Mouse (Mus musculus) embryonic fibroblast, embryonic 13.5 days (primary cell): ENCODE measurements around the gene Zfyve9.

Source experiments
- CTCF ChIP-seq: IDR thresholded peaks from 2 replicates; pipeline ENCODE4 v1.5.1; 2011; ENCODE audit warnings: mild to moderate bottlenecking, control low read depth, low read length, moderate library complexity, borderline replicate concordance; ENCODE audit not compliant: insufficient read depth
- POLR2A ChIP-seq: IDR thresholded peaks from 2 replicates; pipeline ENCODE4 v1.6.1; 2011; ENCODE audit warnings: low read depth, mild to moderate bottlenecking, control low read depth, low read length, moderate library complexity

DNA sequence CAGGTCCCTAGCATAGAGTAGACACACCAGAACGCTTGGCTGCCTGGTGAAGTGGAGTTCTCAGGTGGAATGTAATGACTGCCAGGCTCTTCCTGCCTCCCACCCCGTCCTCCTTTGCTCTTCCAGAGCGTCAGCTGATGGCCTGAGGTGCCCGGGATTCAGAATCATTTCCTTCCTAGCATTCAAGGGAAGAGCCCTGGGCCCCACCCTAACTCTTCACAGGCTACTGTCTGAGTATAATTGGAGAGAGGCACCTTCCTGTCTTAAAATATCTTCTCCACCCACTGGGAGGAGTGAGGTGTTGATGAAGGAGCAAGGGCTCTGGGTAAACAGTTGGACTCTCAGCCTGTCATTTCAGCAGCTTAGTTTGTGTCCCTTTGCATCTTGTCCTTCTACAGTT, 16.1 kb upstream of the Zfyve9 start:
- TF ChIP-seq CTCF (no peak), POLR2A (no peak)
